Mouse (Mus musculus) c-Kit-positive CD71-positive TER-119-negative erythroid progenitor cells, embryonic 14.5 days (primary cell): Measurements from ENCODE around the gene Gm7137.
"Not testable (repeated sequence)": the region's sequence is repeated elsewhere in the genome, so short reads cannot be mapped to it uniquely, and the experiment has no call there.

ENCODE experiments used
- DNase-seq: peaks from one replicate; pipeline ENCODE4 v3.0.0-alpha.2; 2013; ENCODE audit warnings: low read depth

Gene Gm7137

DNA sequence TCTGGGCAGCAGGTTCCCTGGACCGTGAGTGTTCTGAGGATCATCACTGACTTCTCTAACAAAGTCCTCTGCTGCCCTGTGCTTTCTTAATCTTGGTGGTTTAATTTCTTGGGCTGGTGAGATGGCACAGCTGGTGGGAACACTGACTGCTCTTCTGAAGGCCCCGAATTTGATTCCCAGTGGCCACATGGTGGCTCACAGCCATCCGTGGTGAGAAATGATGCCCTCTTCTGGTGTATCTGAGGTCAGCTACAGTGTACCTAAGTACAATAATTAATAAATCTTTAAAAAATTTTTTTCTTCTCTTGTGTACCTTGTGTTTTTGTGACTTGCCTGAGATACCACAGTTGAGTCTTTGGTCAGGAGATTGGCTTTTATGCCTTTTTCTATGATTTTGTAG is 35.7 kb downstream of the Gm7137 start:
- not testable (repeated sequence) for DNase-seq

DNA sequence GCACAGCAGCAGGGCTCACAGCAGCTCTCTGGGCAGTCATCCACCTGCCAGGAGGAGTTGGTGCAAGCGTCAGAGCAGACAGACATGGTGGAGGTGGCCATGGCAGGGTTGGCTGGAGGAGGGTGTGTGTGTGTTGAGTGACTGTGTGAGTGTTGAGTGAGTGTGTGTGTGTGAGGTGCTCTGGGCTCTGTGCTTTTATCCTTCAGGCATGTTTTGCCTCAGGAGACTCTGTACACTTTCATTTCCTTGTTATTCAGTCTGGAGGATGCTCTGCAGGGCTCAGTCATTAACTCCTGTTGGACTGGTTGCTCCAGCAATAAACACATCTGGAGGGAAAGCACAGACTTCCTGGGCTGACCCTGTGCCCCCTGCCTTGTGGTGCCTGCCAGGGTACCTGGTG is 36.7 kb downstream of the Gm7137 start, which contains the start of gene Gm9736:
Gene Gm9736 (minus strand): TSS at position 101 of the 400 bp plus-strand sequence.
- DNase-seq: not testable (repeated sequence)

DNA sequence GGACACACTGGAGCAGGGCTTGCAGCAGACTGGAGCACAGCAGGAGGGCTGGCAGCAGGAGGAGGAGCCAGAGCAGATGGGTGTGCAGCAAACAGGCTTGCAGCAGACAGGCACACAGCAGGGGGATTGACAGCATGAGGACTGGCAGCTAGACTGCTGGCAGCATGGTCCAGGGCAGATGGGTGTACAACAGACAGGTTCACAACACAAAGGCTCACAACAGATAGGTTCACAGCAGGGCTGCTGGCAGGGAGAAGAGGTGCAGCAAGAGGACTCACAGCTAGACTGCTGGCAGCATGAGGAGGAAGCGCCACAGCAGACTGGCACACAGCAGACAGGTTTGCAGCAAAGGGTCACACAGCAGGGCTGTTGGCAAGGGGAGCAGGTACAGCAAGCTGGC is 37.3 kb downstream of the Gm7137 start:
- not testable (repeated sequence) for DNase-seq

DNA sequence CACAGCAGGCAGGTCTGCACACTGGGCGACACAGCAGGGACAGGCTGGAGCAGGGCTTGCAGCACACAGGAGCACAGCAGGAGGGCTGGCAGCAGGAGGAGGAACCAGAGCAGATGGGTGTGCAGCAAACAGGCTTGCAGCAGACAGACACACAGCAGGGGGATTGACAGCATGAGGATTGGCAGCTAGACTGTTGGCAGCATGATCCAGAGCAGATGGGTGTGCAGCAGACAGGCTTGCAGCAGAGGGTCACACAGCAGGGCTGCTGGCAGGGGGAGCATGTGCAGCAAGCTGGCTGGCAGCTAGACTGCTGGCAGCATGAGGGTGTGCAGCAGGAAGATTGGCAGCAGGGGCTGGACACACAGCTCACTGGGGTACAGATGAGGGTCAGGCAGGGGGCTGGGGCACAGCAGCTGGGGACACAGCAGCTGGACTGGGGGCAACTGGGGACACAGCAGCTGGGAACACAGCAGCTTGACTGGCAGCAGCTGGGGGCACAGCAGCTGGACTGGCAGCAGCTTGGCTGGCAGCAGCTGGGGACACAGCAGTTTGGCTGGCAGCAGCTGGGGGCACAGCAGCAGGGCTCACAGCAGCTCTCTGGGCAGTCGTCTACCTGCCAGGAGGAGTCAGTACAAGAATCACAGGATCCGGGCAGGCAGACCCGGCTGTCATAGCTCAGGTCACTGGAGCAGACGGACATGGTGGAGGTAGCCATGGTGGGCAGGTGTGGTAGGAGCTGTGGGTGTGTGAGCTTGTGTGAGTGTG is 45.9 kb downstream of the Gm7137 start, which contains the start of gene Gm18596:
Gene Gm18596 (minus strand): TSS at position 715 of the 765 bp plus-strand sequence.
- DNase-seq: not testable (repeated sequence)

DNA sequence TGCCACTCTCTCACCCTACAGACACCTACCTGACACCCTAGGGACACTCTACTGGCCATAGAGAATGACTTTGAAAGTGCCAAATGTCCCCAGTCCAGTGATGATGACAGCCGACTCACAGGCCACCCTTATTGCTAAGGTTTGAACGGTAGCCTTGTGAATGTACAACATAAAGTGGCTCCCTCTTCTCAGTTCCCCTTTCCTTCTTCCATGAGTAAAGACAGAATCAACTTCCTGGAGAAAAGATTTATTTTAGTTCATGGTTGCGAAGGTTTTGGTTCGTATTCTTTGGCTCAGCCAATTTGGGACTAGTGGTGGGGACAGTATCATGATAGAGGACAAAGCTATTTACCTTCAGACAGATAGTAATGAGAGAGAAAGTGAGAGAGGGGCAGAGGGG is 49.1 kb downstream of the Gm7137 start:
- DNase-seq: no peak
